Mouse (Mus musculus) embryonic stem cell, embryonic (primary cell): ENCODE results near the gene Fzr1.

Source experiments
- CTCF ChIA-PET, 4 experiments: fragments of 300-600 bp in 2 of 4; fragments of 350-600 bp in 2 of 4; sonication (Branson Sonifier 250); formaldehyde crosslinking; loops; one replicate each; lab custom pipeline; 2022; ENCODE audit warnings: inconsistent platforms in 2 of 4; lab: Charles Lee
- POLR2A ChIA-PET, 4 experiments: fragments of 300-600 bp in 2 of 4; fragments of 350-600 bp in 2 of 4; sonication (Branson Sonifier 250); formaldehyde crosslinking; loops; one replicate each; lab custom pipeline; 2022; ENCODE audit warnings: antibody characterized with exemption in 4 of 4, inconsistent platforms in 1 of 4; lab: Charles Lee

Gene Fzr1

GRCm38 (mm10) chr10:81419111-81419928 is 41.0 kb upstream of the Fzr1 start:
- ChIA-PET POLR2A (interaction anchor here in 3 of 4 experiments (0.5 to 10.0 kb wide), 22 partner anchors 8 to 464 kb away, joined by 3 to 104 read pairs (median 4); partner anchors contain the start of genes Cactin (in 1 of the 3), Celf5 (in 1 of the 3), Dohh (in 1 of the 3) and Fzr1 (in 1 of the 3)), CTCF (interaction anchor here in 3 of 4 experiments (0.6 to 7.4 kb wide), 13 partner anchors 10 to 512 kb away, joined by 3 to 98 read pairs (median 4); no protein-coding TSS in a partner anchor)

- CTCF ChIA-PET: interaction anchor here in 3 of 4 experiments (0.5 to 7.4 kb wide), 15 partner anchors 11 to 511 kb away, joined by 3 to 98 read pairs (median 4); no protein-coding TSS in a partner anchor
- POLR2A ChIA-PET: interaction anchor here in 3 of 4 experiments (0.6 to 10.0 kb wide), 25 partner anchors 9 to 848 kb away, joined by 3 to 104 read pairs (median 5); partner anchors contain the start of genes Celf5 (in 1 of the 3), Dohh (in 1 of the 3), Fzr1 (in 1 of the 3) and Gm48551 (in 1 of the 3)
Observed at GRCm38 (mm10) chr10:81418216-81419070, 40.1 kb upstream of the Fzr1 start.

GRCm38 (mm10) chr10:81417227-81418215 is 39.2 kb upstream of the Fzr1 start:
- CTCF ChIA-PET: interaction anchor here (0.5 to 7.4 kb wide), 28 partner anchors 9 to 1018 kb away, joined by 3 to 98 read pairs (median 4); partner anchors contain the start of genes Pip5k1c (in 2 of the 4), Fzr1 (in 1 of the 4), Hmg20b (in 1 of the 4) and Mbd3 (in 1 of the 4)
- POLR2A ChIA-PET: interaction anchor here (0.6 to 10.0 kb wide), 33 partner anchors 9 to 1212 kb away, joined by 3 to 104 read pairs (median 5); partner anchors contain the start of genes Apba3 (in 1 of the 4), Fzr1 (in 1 of the 4), Gna15 (in 1 of the 4) and Map2k2 (in 1 of the 4)

- CTCF ChIA-PET: interaction anchor here (0.6 to 7.4 kb wide), 35 partner anchors 9 to 1190 kb away, joined by 3 to 98 read pairs (median 4); partner anchors contain the start of genes Hmg20b (in 2 of the 4), Pip5k1c (in 2 of the 4), Atcay (in 1 of the 4) and Celf5 (in 1 of the 4)
- POLR2A ChIA-PET: interaction anchor here (0.6 to 10.0 kb wide), 37 partner anchors 9 to 1213 kb away, joined by 3 to 104 read pairs (median 4); partner anchors contain the start of genes Apba3 (in 1 of the 4), Celf5 (in 1 of the 4), Dohh (in 1 of the 4) and Eef2 (in 1 of the 4)
Observed at GRCm38 (mm10) chr10:81416581-81417226, 38.4 kb upstream of the Fzr1 start.

- ChIA-PET CTCF (interaction anchor here (0.5 to 7.4 kb wide), 23 partner anchors 8 to 1189 kb away, joined by 3 to 98 read pairs (median 3); partner anchors contain the start of genes Fzr1 (in 1 of the 4), Hmg20b (in 1 of the 4), Mum1 (in 1 of the 4) and Ncln (in 1 of the 4)), POLR2A (interaction anchor here in 3 of 4 experiments (0.6 to 10.0 kb wide), 25 partner anchors 8 to 310 kb away, joined by 3 to 104 read pairs (median 5); partner anchors contain the start of genes Apba3 (in 1 of the 3), Celf5 (in 1 of the 3), Dohh (in 1 of the 3) and Eef2 (in 1 of the 3))
Observed at GRCm38 (mm10) chr10:81415549-81416310, 37.4 kb upstream of the Fzr1 start.

- CTCF ChIA-PET: interaction anchor here in 3 of 4 experiments (0.5 to 7.4 kb wide), 6 partner anchors 10 to 174 kb away, joined by 3 to 98 read pairs (median 4); partner anchors contain the start of gene Ncln (in 1 of the 3)
Observed at GRCm38 (mm10) chr10:81415146-81415545, 36.8 kb upstream of the Fzr1 start.

GRCm38 (mm10) chr10:81414682-81415081 is 36.4 kb upstream of the Fzr1 start:
- POLR2A ChIA-PET: interaction anchor here in 3 of 4 experiments (0.6 to 10.0 kb wide), 14 partner anchors 10 to 400 kb away, joined by 3 to 104 read pairs (median 10); partner anchors contain the start of genes Fzr1 (in 1 of the 3), Gng7 (in 1 of the 3) and Pip5k1c (in 1 of the 3)

More at GRCm38 (mm10) chr10:81415146-81415545, 36.8 kb upstream of the Fzr1 start:
- POLR2A ChIA-PET: interaction anchor here in 3 of 4 experiments (0.6 to 10.0 kb wide), 10 partner anchors 8 to 240 kb away, joined by 4 to 104 read pairs (median 20); partner anchors contain the start of genes Fzr1 (in 1 of the 3), Pip5k1c (in 1 of the 3) and Tjp3 (in 1 of the 3)

GRCm38 (mm10) chr10:81413310-81414261 is 35.3 kb upstream of the Fzr1 start:
- ChIA-PET POLR2A (interaction anchor here in 3 of 4 experiments (0.6 to 10.0 kb wide), 30 partner anchors 8 to 399 kb away, joined by 3 to 104 read pairs (median 4); partner anchors contain the start of genes Fzr1 (in 2 of the 3), Pip5k1c (in 2 of the 3), Cactin (in 1 of the 3) and Eef2 (in 1 of the 3)), CTCF (interaction anchor here in 3 of 4 experiments (0.5 to 7.4 kb wide), 24 partner anchors 8 to 391 kb away, joined by 3 to 98 read pairs (median 3); partner anchors contain the start of genes Cactin (in 1 of the 3), Celf5 (in 1 of the 3), Pip5k1c (in 1 of the 3) and Tjp3 (in 1 of the 3))

More at GRCm38 (mm10) chr10:81414682-81415081, 36.4 kb upstream of the Fzr1 start:
- CTCF ChIA-PET: interaction anchor here in 2 of 4 experiments (0.6 to 7.4 kb wide), 9 partner anchors 10 to 392 kb away, joined by 3 to 98 read pairs (median 4); partner anchors contain the start of gene Tjp3 (in 1 of the 2)

- POLR2A ChIA-PET: interaction anchor here in 3 of 4 experiments (0.6 to 10.0 kb wide), 27 partner anchors 8 to 237 kb away, joined by 3 to 104 read pairs (median 4); partner anchors contain the start of genes Fzr1 (in 2 of the 3), Cactin (in 1 of the 3), Eef2 (in 1 of the 3) and Mfsd12 (in 1 of the 3)
- CTCF ChIA-PET: interaction anchor here in 3 of 4 experiments (0.6 to 7.4 kb wide), 16 partner anchors 8 to 194 kb away, joined by 3 to 98 read pairs (median 4); partner anchors contain the start of genes Cactin (in 1 of the 3), Celf5 (in 1 of the 3) and Pip5k1c (in 1 of the 3)
Observed at GRCm38 (mm10) chr10:81412586-81413309, 34.4 kb upstream of the Fzr1 start.

GRCm38 (mm10) chr10:81411471-81412400 is 33.4 kb upstream of the Fzr1 start:
- ChIA-PET POLR2A (interaction anchor here in 3 of 4 experiments (0.5 to 10.0 kb wide), 18 partner anchors 9 to 152 kb away, joined by 3 to 104 read pairs (median 6); partner anchors contain the start of genes 4930404N11Rik (in 1 of the 3), Dohh (in 1 of the 3), Fzr1 (in 1 of the 3) and Gm48551 (in 1 of the 3)), CTCF (interaction anchor here in 2 of 4 experiments (0.6 to 1.6 kb wide), 10 partner anchors 10 to 187 kb away, joined by 3 to 9 read pairs (median 4); partner anchors contain the start of gene Pip5k1c (in 1 of the 2))
